Mouse (Mus musculus) C2C12 (cell line): ENCODE results near the gene Gm45799.

ENCODE experiments used
- CTCF ChIP-seq: IDR thresholded peaks from one replicate; pipeline ENCODE4 v1.5.1; 2011; ENCODE audit not compliant: control insufficient read depth, insufficient read depth, insufficient read length
- MYOD1 ChIP-seq: IDR thresholded peaks from one replicate; pipeline ENCODE4 v1.6.1; 2011; ENCODE audit warnings: low read depth; ENCODE audit not compliant: control insufficient read depth, insufficient read length
- MYOG ChIP-seq: IDR thresholded peaks from one replicate; pipeline ENCODE4 v1.6.1; 2011; ENCODE audit not compliant: control insufficient read depth, insufficient read length; ENCODE audit errors: extremely low read depth

GRCm38 (mm10) chr7:105602860-105603623 lies 37.3 kb upstream of the Gm45799 start:
- TF ChIP-seq CTCF = peak; percentile 32
- TF ChIP-seq MYOG = no peak
- TF ChIP-seq MYOD1 = no peak
